Mouse (Mus musculus): ENCODE data around the gene Ly86.

Gene Ly86

DNA sequence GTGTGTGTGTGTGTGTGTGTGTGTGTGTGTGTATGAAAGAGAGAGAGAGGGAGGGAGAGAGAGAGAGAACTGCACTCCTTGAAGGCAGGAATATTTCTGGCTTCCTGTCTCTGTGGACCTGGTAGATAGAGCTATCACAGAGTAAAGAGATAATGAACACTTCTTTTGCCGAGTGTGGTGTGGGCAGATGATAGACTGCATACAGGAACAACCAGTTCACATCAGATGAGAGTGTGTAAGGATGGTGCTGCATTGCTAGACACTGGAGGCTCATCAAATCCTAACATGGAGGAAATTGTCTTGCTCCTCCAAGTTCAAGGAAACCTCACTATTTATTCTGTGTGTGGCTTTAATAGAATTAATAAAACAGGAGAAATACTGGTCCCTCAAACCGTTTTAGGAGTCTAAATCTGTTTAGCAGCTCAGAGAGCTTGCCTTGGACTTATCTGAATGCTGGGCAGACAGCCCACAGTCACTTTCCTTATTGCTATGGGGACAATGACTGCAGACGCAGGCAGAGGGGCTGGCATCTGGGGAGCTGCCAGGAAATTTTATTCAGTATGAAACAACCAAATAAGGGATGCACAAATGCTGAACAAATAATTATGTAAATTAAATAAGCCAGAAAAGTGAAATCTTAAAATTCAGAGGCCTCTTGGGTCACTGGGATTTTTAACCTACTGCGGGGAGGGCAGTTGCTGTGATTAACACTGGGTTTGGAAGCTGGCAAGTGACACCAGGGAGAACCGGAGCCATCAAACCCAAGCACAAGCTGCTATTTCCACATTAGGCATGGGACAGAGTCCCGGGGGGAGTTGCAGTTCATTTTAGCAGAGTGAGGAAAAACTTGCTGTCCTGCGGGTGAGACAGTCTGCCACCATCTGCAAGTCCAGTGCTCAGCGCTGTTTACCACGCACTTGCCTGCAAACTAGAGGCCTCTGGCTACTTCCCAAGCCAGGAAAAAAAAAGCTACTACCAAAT lies 43.5 kb downstream of the Ly86 start:
- no peak for TF ChIP-seq GATA4 (IDR thresholded peaks at IDR 0.05; ENCODE audit: insufficient replicate concordance, low read length)

DNA sequence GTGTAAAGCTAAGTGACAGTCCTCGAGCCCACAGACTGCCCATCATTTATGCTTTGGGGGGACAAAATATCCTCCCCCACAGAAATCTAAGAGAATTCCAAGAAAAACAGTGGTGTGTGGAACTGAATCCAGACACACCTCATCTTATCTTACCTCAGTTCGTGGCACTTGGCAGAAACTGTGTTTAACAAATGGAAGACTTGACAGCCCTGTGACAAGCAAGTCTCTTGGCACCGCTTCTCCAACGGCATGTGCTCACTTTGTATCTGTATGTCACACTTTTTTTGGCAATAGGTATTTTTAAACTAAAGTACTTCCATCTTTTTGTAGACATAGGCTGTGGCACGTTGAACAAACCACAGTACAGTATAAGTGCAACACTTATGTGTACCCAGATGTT lies 44.3 kb downstream of the Ly86 start:
- TF ChIP-seq GATA4 (IDR thresholded peaks at IDR 0.05; ENCODE audit: insufficient replicate concordance, low read length) = no peak

DNA sequence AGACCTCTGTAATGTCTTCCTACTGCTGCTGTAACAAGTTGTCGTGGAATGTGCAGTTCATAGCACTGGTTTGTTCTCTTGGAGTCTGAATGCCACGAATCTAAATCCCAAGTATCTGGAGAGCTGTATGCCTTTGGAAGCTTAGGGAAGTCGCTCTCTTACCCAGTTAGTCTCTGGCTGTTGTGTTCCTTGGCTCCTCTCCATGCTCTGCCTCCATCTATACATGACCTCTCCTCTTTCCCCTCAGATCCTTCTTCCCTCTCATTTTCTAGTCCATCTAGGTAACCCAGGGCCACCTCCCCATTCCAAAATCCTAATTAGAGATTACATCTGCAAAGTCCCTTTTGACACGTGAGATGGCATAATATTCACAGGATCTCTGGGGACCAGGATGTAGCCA lies 53.8 kb downstream of the Ly86 start:
- TF ChIP-seq GATA4 (IDR thresholded peaks at IDR 0.05; ENCODE audit: insufficient replicate concordance, low read length) = no peak

DNA sequence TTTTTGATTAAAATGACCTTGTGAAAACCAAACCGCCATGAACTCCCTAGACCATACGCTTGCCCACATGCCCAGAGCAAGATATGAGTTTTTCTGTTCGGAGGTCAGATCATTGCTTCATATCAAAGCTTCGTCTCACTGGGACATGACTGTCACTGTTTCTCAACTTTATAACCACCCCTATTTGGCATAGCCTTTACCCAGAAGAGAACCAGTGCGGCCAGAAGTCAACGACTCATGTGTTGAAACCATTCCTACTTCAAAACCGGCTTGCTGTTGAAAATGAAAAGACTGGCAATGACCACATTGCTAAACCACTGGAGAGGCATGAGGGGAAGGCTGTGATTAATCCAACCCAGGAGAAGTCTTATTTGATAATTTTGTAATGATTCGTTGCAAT lies 54.3 kb downstream of the Ly86 start:
- TF ChIP-seq GATA4 (IDR thresholded peaks at IDR 0.05; ENCODE audit: insufficient replicate concordance, low read length) = peak; percentile 17; the same call in 1 of the 2 replicates

DNA sequence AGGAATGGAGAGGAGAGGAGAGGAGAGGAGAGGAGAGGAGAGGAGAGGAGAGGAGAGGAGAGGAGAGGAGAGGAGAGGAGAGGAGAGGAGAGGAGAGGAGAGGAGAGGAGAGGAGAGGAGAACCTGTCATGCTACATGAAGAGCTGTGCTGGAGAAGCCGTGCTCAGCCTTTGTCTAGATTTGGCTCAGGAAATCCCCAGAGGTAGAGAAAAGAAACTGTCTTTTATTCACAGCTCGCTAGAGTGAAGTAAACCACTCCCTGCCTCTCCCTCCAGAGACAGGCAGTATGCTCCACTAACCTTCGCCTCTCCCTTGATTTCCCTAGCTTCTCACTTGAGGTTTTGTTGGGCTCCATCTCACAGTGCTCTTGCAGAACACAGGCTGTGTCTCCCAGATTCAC lies 57.4 kb downstream of the Ly86 start:
- no peak for TF ChIP-seq GATA4 (IDR thresholded peaks at IDR 0.05; ENCODE audit: insufficient replicate concordance, low read length)

DNA sequence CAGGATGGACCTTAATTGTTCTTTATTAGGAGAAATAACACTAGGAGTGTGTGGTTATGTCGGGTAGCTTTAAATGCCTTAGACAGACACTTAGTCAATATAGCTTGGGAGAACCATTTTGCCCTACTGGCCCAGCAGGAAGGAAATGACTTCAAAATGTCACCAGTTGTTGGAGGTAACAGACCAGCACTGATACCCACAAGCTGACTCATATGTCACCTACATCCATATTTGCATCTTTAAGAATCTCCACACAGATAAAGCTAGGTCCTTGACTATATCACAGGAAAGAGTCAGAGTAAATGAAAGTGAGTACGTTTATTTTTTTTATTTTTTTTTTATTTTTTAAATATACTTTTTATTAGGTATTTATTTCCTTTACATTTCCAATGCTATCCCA lies 58.7 kb downstream of the Ly86 start:
- TF ChIP-seq GATA4 (IDR thresholded peaks at IDR 0.05; ENCODE audit: insufficient replicate concordance, low read length) = no peak

DNA sequence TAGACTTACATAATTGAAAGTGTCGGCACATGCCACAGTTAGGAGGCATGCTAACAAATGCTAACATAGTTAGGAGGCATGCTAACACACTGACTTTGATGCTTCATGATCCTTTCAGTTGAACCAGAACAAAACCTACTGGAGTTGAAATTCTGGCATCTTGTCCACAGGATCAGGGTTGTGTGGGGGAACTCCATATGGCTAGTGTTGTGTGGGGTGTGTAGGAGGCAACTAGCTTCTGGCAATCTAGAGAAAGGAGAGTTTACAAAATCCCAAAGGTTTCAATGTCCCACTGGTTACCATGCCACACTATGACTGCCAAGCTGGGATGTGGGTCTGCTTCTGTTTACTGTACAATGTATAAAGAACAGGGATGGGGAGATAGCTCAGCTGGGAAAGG lies 70.7 kb downstream of the Ly86 start:
- TF ChIP-seq GATA4 (IDR thresholded peaks at IDR 0.05; ENCODE audit: insufficient replicate concordance, low read length) = no peak

DNA sequence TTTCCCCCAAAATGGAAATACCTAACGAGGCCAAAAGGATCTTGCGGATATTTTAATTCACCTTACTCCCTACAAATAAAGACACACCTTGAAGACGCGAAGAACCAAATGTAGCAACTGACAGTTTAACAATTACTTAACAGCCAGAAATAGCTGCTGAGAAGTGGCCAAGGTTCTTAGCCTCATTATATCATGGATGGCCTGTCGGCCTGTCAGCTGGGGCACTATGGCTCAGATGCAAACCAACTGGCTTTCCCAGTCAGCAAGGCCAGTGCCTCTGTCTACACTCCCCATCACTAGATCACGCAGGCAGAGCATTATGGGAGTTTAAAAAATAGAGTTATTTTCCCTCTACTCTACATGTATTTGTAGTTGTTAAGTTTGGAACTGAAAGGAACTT lies 78.4 kb downstream of the Ly86 start:
- TF ChIP-seq GATA4 (IDR thresholded peaks at IDR 0.05; ENCODE audit: insufficient replicate concordance, low read length) = no peak

DNA sequence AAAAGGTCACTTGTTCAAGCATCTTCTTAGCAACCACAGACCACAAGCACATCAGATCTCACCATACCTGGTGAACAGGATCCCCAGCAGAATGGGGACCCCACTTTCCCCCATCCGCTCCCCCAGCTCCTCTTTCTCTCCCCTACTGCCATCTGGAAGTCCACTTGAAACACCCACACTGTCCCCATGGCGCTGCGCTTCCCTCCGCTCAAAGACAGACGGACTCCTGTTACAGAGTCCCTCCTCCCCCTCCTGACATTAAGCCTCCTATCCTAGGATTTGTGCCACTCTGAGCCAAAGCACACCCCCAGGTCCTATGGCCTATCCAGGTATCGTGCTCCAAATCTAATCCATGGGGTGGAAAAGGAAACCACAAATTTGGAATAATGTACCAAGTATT lies 79.9 kb downstream of the Ly86 start:
- no peak for TF ChIP-seq GATA4 (IDR thresholded peaks at IDR 0.05; ENCODE audit: insufficient replicate concordance, low read length)

DNA sequence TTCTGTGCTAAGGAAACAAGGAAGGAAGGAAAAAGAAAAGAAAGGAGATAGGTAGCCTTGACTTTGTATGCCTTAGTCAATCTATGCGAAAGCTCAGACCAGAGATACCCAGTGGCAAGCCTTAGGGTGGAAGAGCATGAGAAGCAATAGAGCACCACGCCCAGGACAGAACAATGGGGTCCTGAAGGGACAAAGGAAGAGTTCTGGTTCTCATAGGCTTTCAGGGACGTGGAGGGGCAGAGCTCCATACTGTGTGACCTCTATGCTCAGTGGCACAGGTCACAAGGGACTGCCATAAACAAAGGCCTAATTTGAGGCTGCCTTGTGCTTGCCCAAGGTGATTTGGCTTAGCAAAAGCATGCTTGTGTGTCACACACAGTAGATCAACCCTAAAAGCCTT lies 80.4 kb downstream of the Ly86 start:
- TF ChIP-seq GATA4 (IDR thresholded peaks at IDR 0.05; ENCODE audit: insufficient replicate concordance, low read length) = no peak

DNA sequence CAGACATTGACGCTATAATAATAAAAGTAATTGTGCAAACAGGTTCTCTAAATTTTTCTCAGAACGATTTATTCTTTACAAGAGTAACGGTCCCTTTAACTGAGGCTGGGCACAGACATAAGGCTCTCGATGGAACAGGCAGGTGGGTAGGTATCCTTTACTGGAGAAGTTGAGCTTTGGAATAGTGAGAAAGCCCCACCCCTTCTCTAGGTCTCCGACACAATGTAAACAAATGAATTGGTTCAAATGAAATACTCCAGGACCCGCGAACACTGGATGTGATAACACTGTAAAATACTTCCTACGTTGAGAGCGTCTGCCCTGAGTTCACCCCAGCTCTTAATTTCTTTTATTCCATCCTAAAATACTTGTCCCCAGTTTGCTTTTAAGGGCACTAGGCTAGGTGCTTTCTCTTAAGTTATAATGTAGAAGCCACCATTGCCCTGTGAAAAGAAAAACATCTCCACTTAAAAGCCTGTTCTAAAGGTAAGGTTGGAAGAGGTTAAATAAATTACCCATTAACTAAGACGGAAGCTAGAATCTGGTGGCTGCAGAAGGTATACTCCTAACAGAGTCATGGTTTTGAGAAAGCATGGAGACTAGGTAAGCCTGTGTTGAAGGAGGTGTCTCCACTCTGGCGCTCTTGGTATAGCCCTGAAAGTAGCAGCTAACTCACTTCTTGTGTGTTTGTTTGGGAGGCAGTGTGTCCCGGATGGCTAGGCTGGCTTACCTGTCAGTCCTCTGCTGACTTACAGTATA lies 81.7 kb downstream of the Ly86 start:
- TF ChIP-seq GATA4 (IDR thresholded peaks at IDR 0.05; ENCODE audit: insufficient replicate concordance, low read length) = no peak

DNA sequence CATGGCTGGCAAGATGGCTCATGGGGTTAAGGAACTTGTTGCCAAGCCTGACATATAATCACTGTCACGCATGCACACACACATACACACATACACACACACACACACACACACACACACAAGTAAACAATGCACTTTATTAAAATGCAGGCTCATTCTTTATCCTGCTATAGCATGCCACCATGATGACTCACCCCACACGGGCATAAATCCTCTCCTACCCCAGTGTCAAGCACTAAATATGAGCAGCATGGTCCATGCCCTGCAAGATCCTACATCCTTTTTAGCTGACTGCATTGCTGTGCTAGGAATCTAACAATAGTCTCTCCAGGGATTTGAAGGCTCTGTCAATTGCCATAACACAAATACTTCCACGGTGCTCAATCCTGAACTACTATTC lies 83.5 kb downstream of the Ly86 start:
- TF ChIP-seq GATA4 (IDR thresholded peaks at IDR 0.05; ENCODE audit: insufficient replicate concordance, low read length) = no peak

DNA sequence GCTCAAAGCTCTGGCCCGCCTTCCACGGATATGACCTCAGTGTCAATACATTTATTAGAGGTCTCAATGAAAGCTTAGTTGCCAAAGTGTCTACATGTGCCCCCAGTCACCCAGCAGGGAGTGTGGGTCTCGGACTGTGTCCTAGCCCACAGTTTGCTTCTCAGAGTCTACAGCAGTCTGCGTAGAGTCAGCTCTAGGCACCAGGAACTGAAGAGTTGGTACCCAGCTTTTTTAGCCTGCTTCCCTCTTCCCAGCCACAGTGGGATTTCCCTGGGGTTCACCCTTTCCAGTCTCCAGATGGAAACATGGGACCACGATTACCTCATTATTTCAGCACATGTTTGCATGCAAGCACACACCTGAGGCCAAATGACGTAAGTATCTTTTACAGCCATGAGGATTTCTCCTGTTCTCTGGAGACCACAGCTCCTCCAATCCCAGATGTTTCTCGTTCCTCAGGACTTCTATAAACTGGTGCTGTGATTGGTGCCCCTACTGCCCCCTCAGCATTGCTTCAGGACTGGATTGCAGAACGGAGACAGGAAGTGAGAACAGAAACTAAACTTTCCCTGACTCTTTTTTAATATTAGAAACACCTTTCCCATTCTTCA lies 84.8 kb downstream of the Ly86 start:
- TF ChIP-seq GATA4 (IDR thresholded peaks at IDR 0.05; ENCODE audit: insufficient replicate concordance, low read length) = no peak

DNA sequence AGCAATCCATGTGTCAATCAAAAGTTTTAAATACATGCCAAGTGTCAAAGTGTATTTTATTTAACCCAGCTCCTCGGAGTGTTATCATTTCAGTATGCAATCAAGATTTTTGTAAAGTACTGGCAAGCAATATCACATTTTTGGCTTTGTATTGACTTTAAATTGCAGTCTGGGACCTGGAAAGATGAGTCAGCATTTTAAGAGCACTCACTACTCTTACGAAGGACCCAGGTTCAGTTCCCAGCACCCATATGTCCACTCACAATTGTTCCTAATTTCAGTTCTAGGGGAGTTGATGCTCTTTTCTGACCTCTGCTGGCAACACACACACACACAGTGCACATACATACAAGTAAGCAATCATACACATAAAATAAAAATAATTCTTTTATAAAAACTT lies 86.7 kb downstream of the Ly86 start:
- no peak for TF ChIP-seq GATA4 (IDR thresholded peaks at IDR 0.05; ENCODE audit: insufficient replicate concordance, low read length)

DNA sequence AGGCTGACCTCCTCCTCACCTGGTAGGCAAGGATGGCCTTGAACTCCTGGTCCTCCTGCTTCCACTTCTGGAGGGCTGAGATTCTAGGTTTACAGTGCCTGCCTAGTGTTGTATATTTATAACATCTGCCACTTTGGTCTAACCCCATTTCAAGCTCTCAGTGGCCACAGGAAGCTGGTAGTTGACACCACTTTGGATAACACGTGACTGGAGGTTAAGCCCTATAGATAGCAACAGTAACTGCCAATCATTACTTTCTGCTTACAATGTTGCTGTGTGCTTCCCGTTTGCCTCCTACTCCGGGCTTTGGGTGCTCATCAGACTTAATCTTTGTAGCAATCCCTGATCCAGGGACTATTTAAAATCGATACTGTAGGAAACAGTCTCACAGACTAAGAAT lies 87.6 kb downstream of the Ly86 start:
- TF ChIP-seq GATA4 (IDR thresholded peaks at IDR 0.05; ENCODE audit: insufficient replicate concordance, low read length) = no peak

DNA sequence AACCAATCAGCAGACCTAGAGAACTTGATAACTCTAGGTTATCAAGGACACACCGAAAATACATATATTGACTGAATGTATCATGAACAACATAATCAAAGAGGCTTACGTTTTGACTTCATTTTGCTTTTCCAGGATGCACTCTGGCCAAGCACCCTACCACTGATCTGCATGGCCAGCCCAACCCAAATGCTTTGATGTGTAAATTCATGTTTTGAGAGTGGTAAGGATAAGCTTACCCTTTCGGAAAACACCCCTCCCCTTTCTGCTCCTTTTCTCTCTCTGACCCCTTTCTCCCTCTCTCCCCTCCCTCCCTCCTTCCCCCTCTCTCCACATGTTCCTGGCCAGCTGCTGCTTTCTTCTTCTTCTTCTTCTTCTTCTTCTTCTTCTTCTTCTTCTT lies 88.1 kb downstream of the Ly86 start:
- no peak for TF ChIP-seq GATA4 (IDR thresholded peaks at IDR 0.05; ENCODE audit: insufficient replicate concordance, low read length)
